Mouse (Mus musculus) cerebellum, postnatal 10 days (tissue): ENCODE measurements around the gene Ifi47.
"Not testable (repeated sequence)": the region's sequence is repeated elsewhere in the genome, so short reads cannot be mapped to it uniquely, and the experiment has no call there.

Experiments
- DNase-seq, 2 experiments: peaks; one replicate each; pipeline ENCODE4 v3.0.0; 2021; ENCODE audit warnings: mixed read lengths in 2 of 2

Gene Ifi47

GRCm38 (mm10) chr11:49076001-49076757 lies at the start of gene Ifi47:
Gene Ifi47, plus strand, starts transcription at chr11:49076587.
- not testable (repeated sequence) for DNase-seq

DNA sequence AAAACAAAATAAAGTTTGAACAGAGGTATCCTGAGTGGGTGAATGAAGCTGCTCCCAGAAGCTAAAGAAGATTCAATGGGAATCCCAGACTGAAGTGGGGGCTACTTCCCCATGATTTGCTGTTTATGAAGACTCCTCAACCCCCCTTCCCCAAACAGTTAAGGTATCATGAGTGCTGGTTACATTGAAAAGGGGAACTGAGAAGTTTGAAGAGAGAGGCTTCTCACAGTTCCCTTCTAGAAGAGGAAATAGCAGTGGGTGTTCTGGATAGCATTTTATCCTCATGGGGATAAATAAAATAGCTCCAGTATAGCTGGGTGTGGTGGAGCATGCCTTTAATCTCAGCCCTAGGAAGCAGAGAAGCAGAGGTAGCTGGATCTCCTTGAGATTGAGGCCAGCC lies 26.3 kb upstream of the Ifi47 start:
- DNase-seq: not testable (repeated sequence)

DNA sequence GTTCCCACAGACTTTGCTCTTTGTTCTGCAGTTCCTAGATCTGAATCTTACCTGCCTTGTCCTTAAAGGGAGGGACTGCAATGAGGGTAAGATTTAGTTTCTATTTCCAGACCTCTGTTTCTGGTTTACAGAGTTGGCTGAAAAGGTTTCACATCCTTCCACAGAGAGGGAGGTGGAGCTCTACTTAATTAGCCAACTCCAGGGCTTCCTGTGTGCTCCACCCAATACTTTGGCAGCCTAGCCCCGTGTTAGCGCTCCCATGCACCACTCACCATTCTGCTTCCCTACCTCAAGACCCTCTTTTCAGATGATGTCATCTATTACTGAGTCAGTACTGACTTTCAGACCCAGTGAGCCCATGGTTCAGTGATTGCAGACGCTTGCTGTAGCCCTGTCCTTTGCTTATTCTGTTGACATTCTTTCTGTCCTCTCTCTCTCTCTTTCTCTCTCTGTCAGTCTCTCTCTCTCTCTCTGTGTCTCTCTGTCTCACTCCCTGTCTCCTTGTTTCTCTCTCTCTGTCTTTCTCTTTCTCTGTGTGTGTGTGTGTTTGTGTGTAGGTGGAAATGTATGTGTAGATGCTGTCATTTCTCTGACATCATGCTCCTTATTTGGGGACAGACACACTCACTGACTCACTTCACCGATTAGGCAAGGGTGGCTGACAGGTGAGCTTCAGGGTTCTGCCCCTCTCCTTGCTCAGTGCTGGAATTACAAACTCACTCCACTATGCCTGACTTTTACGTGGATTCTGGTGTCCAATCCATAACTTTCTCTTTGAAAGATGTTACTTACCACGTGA lies 25.1 kb upstream of the Ifi47 start, which contains the start of gene 9930111J21Rik2:
9930111J21Rik2 (minus strand) TSS at position 150 of the 799 bp plus-strand sequence.
- DNase-seq: not testable (repeated sequence)

- not testable (repeated sequence) for DNase-seq
Observed at GRCm38 (mm10) chr11:49051894-49052293, 24.5 kb upstream of the Ifi47 start.

- DNase-seq: not testable (repeated sequence)
Observed at GRCm38 (mm10) chr11:49060061-49060460, 16.3 kb upstream of the Ifi47 start.

DNA sequence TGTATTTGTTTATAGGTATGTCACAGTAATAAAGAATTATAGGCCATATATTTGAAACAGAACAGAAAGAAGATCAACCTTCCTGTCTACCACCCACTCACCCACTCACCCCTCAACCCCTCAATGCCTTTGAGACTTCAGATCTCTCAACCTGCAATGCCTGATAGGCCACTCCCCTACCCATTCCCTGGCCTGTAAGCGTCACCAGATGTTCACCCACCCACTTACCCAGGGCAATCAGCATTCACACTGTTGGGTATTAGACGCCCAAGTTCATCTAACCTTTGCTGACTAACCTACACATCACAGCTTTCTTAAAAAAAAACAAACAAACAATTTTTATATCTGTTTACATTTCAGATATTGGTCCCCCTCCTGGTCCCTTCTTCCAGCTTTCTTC lies 14.5 kb upstream of the Ifi47 start:
- DNase-seq: not testable (repeated sequence)

DNA sequence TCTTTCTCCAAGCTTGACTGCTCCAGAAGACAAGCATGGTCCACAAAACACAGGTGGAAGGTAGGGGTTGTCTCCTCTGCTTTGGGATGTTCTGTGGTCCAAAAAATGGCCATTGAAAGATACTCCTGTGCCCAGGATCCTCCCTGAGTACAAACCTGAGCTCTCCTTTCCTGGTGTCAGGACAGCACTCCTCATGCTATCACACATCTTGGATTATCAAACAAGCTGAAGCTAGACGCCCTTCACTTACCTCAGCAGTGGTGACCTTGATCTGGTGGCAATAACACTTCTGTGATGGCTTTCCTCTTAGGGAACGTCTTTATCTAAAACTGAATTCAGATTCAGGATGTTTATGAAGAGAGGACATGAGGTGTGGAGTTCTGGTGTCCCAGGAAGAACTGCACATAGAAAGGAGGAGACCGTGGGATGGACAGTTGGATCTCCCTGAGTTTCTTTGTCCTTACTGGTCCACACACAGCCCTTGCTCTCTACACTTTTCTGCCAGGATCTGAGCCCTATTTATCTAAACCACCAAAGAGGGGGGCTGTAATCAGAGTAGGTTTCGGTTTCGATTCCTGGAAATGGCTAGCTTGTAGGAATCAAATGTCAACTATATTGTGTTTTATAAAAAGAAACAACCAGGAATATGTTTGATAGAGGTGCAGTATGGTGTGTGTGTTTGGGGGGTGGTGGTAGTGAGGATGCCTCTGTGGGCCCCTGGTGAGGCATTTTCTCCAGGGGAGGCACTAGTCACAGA lies 12.5 kb upstream of the Ifi47 start, which contains the start of gene Tgtp2:
Tgtp2 (minus strand) TSS at position 494 of the 757 bp plus-strand sequence.
- not testable (repeated sequence) for DNase-seq

- DNase-seq: no peak
Observed at GRCm38 (mm10) chr11:49068358-49068757, 8.0 kb upstream of the Ifi47 start.

DNA sequence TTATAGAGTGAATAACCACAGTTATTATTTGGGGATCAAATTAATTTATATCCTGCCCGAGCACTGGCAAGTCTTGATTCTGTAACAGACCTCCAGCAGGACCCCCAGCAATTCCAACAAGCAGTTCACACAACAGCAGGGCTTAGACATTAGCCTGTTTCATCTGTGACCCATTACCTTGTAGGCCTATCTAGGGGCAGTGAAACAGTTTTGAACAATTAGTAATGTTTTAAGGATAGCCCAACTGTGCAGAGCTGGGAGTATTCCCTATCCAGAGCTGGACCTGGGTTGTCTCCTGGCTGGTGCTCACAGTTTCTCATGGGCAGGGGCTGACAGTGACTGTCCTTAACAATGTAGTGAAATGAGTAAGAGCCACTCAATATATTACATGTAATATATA lies 625 bp downstream of the Ifi47 start:
- DNase-seq: no peak

DNA sequence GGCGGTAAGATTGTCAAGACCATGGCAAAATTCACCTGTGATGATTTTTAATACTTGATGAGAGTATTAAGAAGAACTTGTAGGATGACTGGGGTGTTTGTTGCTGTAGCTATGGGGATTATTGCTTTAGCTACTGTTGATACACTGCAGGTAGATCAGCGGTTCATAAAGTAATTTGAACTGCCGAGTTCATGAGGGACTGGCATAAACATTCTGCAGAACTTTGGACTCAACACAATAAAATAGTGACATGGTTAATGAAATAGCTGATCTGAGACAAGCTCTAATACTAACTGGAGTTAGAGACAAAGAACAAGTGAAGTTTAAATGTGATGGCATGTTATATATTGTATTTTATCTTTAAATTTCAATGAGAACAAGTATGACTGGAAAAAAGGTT lies 2.3 kb downstream of the Ifi47 start:
- DNase-seq: no peak

DNA sequence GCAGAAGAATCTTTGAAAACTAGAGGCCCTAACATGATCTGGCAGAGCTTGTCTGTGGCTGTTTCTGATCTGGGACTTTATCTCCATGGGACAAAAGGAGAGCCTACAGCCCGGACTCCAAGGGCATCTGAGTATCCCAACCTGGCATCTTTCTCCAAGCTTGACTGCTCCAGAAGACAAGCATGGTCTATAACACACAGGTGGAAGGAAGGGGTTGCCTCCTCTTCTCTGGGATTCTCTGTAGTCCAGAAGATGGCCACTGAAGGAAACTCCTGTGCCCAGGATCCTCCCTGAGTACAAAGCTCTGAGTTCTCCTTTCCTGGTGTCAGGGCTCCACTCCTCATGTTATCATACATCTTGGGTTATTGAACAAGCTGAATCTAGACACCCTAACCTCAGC lies 4.2 kb downstream of the Ifi47 start:
- no peak for DNase-seq

- no peak for DNase-seq
Observed at GRCm38 (mm10) chr11:49081356-49081755, 5.0 kb downstream of the Ifi47 start.

- no peak for DNase-seq
Observed at GRCm38 (mm10) chr11:49081886-49082285, 5.5 kb downstream of the Ifi47 start.

DNA sequence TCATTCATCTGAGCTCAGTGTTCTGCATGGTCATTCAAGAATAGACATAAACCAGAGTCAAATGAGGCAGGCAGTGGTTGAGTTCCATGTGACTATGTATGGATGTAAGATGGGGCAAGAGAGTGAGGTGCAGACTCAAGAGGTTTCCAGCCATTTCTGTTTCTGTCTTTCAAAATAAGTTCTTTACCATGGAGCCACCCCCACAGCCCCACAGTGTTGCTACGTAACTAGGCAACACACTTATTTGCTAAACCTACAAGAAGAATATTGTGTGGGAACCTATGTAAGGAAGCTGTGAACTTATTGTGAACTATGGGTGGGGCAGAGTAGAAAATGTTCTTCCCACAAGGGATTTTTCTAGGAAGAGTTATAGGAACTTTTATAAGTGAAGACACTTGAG lies 6.8 kb downstream of the Ifi47 start:
- no peak for DNase-seq

GRCm38 (mm10) chr11:49083808-49084207 lies 7.4 kb downstream of the Ifi47 start:
- DNase-seq: no peak

DNA sequence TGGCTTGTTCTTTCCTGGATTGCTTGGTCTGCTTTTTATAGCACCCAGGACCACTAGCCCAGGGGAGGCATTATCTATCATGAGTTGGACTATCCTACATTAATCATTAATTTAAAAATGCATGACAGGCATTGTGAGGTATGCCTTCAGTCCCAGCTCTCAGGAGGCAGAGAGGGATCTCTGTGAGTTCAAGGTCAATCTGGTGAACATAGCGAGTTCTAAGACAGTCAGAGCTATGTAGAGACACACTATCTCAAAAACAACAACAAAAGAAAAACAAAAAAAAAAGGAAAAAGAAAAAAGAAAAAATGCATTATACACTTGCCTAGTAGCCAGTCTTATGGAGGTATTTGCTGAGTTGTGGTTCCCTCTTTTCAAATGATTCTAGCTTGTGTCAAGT lies 8.0 kb downstream of the Ifi47 start:
- no peak for DNase-seq

DNA sequence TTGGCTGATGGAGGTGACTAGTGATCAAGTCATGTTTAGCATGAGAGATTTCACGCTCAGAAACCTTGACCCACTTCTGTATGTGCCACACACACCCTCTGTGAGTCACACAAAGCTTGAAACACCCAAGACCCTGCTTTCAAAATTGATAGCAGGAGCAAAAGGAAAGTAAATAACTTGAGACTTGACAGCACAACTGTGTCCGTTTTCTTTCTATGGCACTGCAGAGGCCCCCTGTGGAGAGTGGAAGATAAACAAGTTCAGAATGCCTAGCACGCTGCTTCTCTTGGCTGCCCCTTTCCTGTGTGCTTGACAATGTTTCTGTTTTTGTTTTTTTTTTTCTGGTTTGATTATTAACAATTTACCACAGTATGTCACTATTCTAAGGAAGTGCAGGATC lies 8.5 kb downstream of the Ifi47 start:
- DNase-seq: peak; percentile 14 to 30

GRCm38 (mm10) chr11:49086858-49087361 lies 10.5 kb downstream of the Ifi47 start:
- no peak for DNase-seq

DNA sequence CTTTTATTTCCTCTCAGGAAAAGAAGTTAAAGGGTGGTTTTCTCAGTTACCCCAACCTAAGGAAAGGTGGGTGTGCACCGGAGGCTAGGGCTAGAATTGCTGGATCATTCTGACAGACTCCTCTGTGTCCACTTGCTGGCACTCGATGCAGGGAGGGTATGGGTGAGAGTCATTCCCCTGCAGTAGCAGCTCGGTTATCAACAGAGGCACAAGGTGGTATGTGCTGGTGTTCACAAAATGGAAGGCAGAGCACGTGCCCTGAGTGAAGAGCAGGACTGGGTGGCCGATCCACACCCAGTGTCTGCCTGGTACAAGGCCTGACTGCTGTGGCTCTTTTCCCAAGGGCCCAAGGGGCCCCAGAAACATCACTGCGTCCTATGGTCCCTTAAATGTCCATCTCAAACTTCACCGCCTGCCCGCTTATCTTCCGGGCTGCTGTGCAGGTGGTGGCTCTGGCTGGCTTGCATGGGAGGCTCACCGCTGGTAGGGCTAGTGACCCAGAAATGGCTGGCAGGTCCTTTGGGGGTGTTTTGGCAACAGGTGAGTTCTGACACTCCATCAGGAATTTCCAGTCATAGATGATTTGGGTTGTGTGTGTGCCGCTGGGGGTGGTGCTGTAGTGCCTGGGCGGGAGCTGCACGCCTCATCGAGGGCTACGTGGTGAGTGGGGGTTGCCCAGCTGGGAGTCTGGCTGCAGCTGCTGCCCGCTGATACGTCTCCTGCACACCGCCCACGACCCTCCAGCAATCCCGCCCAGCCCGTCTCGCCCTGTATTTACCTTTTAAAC lies 11.6 kb downstream of the Ifi47 start:
- DNase-seq: peak in 1 of 2 experiments; percentile 5

- no peak for DNase-seq
Observed at GRCm38 (mm10) chr11:49088990-49089652, 12.7 kb downstream of the Ifi47 start.

DNA sequence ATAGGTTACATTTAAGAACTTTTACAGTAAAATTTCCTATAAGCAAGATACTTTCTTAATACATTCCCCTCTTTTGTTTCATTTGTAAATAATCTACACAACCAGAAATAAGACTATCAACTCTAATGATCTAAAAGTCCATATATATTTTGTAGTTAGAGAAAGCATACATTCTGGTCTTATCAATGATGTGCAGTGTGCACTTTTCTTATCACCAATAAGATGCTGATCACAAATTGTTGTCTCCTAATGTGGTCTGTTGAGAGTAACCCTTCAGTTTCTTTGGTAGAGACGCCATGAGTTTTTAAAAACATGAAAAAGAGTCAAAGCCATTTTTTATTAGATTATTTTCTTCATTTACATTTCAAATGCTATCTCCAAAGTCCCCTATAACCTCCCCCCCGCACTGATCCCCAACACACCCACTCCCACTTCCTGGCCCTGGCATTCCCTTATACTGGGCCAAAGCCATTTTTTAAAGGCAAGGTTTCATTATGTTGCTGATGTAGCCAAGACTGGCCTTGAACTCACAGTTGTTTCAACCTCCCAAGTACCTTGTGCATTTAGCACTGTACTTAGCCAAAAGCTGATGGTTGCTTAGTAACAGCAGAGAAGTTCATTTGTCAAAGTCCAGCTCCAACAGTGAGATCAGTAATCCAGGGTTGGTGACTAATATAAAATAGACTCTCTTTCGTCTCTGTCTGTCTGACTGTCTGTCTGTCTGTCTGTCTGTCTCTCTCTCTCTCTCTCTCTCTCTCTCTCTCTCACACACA lies 13.5 kb downstream of the Ifi47 start:
- no peak for DNase-seq
